Mouse (Mus musculus) liver, embryonic 14.5 days (tissue): ENCODE results near the gene Cox8a.
A peak's percentile ranks its signal among the peaks of the same experiment; 100 is the strongest.

Experiments used
- CTCF ChIP-seq: IDR thresholded peaks from 2 replicates; pipeline ENCODE4 v1.5.1; 2016; ENCODE audit warnings: antibody characterized with exemption, low read depth, control low read depth
- EP300 ChIP-seq: IDR thresholded peaks from 2 replicates; pipeline ENCODE4 v1.6.1; 2016; ENCODE audit warnings: antibody characterized with exemption, low read depth

GRCm38 (mm10) chr19:7205753-7206736 lies 11.4 kb downstream of the Cox8a start, which contains the start of gene Otub1:
- 0 out of 2 replicates have a peak, but pooled peaks have one; percentile 1 for TF ChIP-seq CTCF
- TF ChIP-seq EP300: no peak
